Mouse (Mus musculus): ENCODE measurements around the gene Dtwd1.
"Not testable (repeated sequence)": the region's sequence is repeated elsewhere in the genome, so short reads cannot be mapped to it uniquely, and the experiment has no call there.

The Dtwd1 gene

DNA sequence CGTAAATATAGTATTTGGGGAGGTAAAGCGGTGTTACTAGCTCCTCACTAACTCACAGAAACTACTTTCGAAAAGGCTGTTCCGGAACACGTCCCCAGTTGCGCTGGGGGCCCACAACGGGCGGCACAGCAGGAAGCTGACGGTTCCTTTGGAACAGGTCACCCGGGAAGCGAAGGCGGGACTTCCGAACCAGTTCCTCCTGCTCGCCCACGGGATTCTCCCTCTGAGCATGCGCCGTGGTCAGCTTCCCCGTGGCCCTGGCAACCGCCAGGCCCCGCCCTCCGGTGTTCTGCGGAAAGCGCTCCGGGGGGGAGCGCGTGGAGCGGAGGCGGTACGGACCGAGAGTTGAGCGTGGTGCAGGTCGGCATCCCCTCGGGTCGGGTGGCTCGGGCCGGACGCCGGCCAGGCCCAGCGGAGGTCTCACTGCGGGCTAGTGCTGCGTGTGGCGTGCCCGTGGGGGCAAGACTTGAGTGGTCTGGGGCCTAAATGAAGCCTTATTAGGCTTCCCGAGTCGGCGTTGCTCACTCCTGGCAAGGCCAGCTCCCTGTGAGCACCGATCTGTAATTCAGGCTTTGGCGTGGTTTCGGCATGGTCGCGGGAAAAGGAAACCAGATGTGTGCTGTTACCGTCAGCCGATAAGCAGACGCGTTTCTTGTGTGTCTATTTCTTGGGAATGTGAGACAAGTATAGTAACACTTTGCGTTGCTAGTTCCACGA, at the start of gene Dtwd1, which contains the start of gene Fam227b:
TSS of gene Dtwd1 (plus strand) at position 287 of the 717 bp plus-strand sequence.
TSS of gene Fam227b (minus strand) at position 150 of the 717 bp plus-strand sequence.
- peak; percentile 98 for DNase-seq

DNA sequence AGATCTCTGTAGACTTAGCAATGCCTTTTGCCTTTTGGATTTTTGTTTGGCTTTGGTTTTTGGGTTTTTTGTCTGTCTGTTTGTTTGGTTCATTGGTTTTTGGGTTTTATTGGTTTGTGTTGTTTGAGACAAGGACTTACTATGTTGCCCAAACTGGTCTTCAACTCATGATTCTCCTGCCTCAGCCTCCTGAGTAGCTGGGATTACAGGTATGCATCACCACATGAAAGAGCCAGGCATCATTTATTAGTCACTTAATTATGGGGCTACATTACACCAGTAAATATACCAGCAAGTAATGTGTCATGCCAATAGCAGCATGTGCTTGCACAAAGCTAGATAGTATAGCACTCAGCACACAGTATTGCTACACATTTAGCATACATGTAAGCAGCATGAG, 4.2 kb upstream of the Dtwd1 start:
- no peak for DNase-seq

DNA sequence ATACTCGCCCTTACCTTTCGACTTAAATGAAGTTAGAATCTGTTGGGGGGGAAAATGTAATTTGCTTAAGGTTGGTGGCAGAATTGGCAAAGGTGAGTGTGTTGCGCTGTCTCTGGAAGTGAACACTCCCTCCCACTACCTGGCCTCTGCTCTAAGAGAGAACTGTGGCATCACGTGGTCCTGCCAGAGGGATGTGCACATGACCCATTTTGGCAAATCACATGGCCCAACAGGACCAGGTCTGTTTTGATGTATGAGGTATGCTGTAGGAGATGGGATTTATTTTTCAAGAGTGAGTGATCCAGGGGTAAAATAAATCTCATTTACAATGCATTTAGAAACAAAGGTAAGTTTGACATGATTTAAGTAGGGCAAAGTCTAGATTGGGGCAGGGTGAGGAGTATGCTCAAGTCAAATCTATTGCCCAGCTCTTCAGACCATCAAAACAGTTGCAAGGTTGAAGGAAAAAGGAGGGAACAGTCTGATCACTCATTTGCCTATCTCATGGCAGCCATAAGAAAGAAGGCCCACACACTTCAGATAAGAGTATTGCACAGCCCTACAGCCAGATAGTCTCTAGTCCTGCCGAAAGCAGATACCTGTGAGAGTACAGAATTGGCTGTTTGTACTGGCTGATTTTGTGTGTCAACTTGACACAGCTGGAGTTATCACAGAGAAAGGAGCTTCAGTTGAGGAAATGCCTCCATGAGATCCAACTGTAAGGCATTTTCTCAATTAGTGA, 13.5 kb downstream of the Dtwd1 start:
- no peak for DNase-seq

DNA sequence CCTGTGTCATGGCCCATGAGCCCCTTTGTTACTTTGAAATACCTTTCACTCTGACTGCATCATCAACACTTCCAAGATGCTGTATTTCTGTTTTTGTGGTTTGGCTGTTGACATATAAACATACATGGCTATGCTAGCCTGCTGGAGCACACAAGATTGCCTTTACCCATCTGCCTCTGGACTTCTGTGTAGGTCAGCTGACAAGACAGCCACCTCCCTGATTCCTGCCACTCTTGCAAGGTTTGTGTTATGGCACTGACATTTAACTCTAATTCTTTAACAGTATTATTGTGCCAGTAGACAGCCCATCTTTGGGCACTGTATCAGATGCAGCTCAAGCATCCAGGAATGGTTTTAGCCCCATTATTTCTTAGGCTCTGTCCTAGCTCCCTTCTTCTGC, 14.4 kb downstream of the Dtwd1 start:
- no peak for DNase-seq

DNA sequence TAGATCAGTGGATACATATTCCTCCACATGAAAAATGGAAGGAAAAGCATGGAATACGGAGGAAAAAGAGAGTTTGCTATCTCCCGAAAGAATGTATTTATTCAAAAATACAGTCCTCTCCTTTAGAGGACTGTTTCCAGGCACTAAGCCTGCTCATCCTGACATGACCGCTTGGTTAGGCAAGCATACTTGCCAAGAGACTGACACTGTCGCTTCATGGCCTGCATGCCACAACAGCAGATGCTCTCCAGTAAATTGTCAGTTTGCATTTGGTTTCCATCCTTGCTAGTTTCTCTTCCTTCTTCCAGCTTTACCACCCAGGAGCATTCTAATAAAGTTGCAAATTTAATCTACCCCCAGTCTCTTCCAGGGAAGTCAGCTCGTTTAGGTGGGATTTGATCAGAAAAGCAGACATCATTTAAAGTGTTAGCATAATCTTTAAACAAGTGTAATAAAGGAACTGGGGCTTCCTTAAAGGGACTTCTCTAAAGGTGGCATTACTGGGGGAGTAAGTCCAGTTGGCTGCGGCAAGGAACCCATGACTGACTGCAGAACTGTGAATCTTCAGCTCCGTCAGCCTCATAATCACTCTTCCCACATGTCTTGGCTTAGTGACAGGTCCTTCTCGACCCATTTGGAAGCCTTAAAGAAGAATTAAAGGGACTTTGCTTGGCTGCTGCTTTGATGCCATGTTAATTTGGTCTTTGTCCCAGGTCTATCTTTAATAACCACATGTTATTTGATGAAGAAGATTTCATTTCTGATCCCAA, 15.1 kb downstream of the Dtwd1 start:
- peak; percentile 43 for DNase-seq

DNA sequence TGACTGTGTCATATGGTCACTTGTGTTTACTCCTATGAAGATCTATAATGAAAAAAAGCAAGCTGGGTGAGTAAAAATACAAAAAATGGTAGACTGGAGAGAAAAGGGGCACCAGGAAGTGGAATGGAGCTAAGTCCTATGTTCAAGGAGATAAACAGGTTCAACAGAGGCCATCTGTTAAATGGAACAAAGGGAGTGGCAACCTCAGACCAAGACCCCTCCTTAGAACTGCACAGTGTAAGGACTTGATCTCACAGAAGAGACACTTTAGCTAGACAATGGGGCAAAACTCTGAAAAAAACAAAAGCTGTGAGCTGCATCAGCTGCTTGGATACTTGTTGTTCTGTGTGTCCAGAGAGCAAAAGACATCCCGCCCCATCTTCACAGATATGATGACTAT, 19.5 kb downstream of the Dtwd1 start:
- DNase-seq: no peak

DNA sequence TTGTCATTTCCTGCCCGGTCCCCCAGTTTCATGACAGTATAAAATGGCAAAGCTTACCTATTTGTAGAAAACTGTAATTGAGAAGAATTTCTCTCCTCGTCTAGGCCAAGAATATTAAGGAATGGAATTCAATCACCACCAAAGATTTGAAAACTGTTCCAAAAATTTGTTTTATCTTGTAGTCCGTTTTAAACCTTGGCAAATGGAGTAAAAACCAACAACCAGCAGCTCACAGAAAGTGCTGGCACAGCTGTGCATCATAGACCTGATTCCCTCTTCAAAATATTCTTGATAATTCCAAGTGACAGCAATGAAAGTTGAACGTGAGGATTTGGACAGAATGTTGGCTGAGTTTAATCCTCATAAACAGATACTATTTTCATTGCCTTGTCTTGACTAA, 39.4 kb downstream of the Dtwd1 start:
- DNase-seq: no peak

DNA sequence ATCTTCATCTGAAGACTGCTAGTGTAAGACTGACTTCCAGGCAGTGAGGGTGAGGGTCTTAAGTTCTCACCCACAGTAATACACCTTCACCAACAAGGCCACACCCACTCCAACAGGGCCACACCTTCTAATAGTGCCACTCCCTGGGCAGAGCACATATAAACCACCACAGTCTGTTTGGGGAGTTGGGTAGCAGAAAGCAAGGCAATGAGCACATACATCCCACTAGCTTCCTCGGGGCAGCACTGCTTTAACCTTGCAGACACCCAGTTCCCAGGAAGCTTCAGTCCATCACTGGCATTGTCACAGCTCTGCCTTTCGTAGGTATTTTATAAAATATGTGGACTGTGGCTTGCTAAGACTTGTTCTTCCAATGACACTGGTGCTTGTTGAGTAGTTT, 40.2 kb downstream of the Dtwd1 start:
- DNase-seq: no peak

DNA sequence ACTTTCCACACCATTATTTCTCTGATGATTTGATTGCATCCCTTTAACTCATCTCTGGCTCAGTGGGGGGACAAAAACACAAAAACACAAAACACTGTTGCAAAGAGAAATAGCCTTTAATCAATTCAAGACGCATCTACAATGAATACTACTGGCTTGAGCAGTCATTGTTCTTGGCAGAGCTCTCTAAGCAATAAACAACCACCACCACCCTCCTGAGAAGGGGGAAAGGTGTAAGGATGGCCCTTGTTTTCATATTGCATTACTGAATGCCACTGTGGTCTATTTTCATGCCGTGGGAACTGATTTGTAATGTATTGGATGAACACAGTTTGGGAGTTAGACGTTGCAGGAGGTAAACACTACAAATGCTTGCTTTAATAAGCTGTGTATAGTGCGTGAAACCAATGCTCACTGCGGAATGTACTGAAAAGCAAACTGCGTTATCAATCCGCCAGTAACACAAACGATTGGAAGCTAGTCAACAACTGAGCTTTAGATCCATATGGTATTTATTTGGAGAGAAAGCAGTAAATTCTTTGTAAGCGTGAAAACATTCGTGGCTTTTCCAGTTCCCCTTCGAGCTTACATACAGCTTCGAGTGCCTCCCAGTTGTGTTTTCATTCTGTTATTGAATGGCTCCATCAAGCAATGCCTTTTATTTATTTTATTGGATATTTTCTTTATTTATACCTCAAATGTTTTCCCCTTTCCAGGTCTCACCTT, 43.9 kb downstream of the Dtwd1 start:
- DNase-seq: no peak

DNA sequence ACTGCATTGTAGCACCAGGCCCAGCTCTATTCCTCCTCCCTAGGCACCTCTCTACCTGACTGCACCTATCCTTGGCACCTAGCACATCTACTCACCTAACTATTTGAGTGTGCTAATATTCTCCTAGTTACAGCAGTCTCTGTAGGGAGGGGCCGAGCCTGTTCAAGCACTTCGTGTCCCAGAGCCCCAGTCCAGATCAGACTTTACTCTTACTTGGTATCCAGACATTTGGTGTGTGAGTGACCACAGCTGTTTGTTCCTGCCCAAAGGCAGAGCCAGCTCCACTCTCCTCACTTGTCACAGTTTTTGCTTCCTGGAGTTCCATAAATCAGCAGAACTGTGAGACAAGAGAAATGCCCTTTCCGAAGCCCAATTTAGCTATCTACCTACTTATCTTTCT, 47.0 kb downstream of the Dtwd1 start:
- DNase-seq: no peak

DNA sequence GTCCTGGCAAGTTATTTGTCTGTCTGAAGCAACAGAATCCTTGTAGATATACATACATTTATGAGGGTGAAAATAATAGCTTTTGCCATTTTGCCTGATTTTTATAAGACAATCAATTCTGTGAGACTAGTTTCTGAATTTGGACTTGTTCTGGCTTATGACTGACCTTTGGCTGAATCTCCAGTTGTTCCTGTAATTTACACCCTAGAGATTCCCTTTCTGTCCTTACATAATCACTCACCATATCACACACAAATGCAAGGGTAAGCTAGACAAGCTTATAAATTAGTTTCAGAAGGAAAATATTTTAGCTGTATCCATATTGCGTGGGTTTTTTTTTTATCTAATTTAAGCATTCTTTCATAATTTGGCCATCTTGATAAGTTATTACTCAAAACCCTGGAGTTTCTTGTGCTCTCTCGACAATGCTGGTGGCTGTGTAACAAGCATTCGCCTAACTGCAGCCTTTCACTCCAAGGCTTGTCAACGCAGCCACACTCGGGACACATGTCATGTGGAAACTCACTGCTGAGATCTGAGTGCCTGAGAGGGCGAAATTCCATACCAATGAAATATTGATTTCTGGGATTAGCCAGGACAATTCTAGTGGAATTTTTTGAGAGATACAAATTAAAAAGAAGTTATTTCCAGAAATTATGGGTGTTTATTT, 59.2 kb downstream of the Dtwd1 start:
- DNase-seq: no peak

DNA sequence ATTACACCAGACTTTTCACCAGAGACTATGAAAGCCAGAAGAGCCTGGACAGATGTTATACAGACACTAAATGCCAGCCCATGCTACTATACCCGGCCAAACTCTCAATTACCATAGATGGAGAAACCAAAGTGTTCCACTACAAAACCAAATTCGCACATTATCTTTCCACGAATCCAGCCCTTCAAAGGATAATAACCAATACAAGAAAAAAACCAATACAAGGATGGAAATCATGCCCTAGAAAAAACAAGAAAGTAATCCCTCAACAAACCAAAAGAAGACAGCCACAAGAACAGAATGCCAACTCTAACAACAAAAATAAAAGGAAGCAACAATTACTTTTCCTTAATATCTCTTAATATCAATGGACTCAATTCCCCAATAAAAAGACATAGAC, 62.9 kb downstream of the Dtwd1 start, which contains the start of gene Gm17555:
TSS of gene Gm17555 (plus strand) at position 301 of the 400 bp plus-strand sequence.
- DNase-seq: not testable (repeated sequence)

Measured in cerebellum, postnatal 14 days (tissue).